Mouse (Mus musculus): ENCODE results near the gene Gm11437.

GRCm38 (mm10) chr11:84178571-84178970 is 11.3 kb upstream of the Gm11437 start:
- TF ChIP-seq EP300 (IDR thresholded peaks at IDR 0.05; ENCODE audit: low read depth) (no peak), CTCF (IDR thresholded peaks at IDR 0.05; ENCODE audit: low read depth) (no peak)
